Mouse (Mus musculus) layer of hippocampus, adult 9-10 months (tissue): Measurements from ENCODE around the gene Usp12.

ENCODE experiments used
- DNase-seq: peaks from one replicate; pipeline ENCODE4 v3.0.0; 2022; ENCODE audit warnings: low spot score

The Usp12 gene

GRCm38 (mm10) chr5:146798031-146798430 lies 3.2 kb upstream of the Usp12 start:
- no peak for DNase-seq

DNA sequence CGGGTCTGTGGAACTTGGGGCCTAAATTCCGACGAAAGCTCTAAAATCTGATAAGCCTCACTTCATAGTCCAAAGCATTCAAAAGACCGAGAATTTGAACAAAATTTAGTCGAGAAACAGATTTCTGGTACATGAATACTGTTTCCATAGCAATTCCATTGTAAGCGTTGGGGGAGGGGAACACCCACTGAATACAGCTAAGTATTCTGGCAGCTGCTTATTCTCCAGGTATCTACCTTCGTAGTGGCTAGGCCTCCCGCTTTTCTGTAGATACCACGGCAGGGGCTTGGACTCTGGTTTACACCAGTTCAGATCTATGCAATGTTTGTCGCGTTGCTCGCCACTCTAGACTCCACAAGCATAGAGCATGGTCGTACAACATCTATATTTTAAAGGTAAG lies 922 bp upstream of the Usp12 start:
- DNase-seq: no peak

- DNase-seq: no peak
These were observed 538 bp downstream of the Usp12 start for GRCm38 (mm10) chr5:146794084-146794852.

GRCm38 (mm10) chr5:146793630-146794083 lies 1.1 kb downstream of the Usp12 start:
- no peak for DNase-seq

DNA sequence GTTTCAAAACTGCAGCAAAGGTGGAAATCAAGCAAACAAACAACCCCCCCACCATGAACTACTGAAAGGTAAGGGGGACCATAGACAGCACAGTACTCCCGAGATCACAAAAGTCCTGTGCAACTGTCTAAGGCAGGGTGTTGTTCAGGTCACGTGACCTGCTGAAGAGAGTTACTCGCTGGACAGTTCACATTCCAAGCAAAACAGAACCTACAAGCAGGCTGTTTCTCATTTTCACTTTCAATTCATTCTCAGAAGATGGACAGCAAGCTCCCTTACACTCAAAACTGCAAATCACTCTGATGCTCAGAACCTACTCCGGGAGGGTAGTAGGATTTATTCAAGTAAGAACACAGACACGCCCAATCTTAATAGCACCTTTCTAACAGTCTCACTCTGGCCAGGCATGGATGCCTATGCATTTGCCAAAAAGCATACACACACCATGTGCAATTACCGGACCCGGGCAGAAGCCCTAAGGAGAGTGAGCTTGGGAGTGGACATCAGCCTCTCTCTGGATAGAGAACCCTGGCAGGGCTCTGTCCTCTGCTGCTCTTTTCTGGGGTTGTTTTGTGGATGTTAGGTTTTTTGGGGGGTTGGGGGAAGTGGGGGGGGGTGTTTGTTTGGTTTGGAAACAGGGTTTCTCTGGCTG lies 2.5 kb downstream of the Usp12 start:
- no peak for DNase-seq

GRCm38 (mm10) chr5:146790944-146791343 lies 3.9 kb downstream of the Usp12 start:
- no peak for DNase-seq

DNA sequence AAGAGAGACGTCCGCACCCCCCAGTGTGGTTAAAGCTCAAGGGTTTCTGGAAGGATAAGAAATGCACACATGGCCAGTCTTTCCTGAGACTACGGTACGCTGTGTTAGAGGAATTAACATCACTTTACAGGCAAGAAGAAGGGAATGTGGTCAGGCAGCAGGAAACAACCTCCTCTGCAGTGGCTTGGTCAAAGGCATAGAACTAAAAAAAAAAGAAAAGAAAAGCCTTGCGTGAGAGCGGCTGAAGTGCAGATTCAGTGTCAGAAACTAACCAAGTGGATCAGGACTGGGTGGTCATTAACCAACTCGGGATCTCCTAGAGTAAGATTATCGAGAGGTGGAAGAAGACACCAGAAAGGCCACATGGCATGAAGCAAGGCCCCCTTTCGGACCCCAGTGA lies 5.4 kb downstream of the Usp12 start:
- no peak for DNase-seq

DNA sequence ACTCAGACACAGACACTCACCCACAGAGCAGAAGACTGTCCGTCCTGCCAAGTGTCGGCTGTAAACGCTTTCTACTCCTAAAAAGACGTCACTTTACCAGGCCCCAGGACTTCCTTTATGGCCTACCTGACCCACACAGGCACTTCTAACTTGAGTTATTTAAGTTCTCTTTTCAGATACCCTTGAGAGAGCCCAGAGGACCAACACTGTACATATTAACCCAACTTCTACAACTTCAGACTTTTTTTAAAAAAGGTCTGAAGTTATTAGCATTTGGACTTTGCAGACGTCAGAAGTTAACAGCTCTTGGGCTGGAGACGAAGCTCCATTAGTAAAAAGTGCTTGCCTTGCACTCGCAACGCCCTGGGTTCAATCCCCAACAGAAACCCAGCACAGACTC lies 8.7 kb downstream of the Usp12 start:
- DNase-seq: no peak

DNA sequence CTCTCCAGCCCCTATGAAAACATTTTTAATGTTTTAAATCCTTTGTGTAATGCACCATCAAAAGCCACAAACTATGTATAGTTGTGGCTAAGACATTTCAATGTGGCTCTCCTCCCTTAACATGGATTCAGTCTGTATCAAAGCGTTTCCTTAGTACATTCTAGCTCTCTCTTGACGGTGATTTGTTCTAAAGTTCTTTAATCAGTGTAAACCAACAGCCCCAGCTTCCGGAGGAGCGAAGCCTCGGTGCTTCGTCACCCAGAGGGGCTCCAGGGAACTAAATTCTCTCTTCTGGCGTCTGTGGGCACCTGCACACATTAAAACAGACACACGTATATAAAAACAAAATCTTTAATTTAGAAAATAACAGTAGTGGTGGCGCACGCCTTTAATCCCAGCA lies 10.9 kb downstream of the Usp12 start:
- DNase-seq: no peak

DNA sequence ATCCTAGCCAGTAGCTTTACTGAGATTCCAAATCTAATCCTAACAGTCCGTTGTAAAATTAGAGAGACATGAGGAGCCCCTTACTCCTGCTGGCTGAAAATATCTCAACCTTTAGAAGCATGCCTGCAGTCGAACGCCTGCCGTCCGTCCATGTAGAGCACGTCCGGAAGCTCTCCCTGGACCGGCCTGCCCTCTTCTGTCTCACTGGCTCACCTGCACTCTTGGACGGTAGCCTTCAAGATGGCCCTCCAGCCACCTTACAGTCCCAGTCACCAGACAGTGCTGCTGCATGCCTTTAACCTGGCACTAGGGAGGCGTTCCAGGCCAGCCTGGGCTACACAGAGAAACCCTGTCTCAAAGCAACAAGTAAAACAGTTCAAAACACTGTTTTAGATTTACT lies 11.5 kb downstream of the Usp12 start:
- no peak for DNase-seq

GRCm38 (mm10) chr5:146781663-146782062 lies 13.1 kb downstream of the Usp12 start:
- no peak for DNase-seq

- no peak for DNase-seq
These were observed 14.9 kb downstream of the Usp12 start for GRCm38 (mm10) chr5:146779931-146780330.

DNA sequence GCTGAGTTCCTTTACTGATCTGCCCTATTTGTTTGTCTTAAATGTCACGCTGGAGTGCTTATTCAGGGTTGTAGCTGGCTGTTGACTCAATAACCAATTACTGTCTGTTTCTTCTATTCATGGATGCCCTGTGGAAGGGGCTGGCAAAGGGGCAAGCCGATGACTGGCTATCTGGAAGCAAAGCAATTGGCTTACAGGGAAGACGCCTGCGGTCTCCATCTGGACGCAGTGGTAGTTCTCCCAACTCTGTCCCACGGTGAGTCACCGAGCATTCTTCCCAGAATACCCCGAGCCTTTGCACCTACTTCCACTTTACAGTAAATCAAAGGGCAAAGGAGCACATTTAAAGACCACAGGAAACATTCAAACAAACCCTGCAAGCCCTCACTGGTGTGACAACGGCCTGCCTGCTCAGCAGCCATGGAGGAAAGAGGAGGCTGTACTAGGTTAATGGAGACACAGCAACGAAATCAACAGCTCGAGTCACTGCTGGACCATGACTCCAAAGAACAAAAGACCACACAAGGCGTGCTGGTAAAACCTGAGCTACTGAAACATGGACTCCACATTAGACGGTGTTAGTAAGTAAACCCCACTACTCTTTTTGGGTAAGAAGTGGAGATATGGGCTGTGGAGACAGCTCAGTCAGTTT lies 17.7 kb downstream of the Usp12 start:
- DNase-seq: no peak

GRCm38 (mm10) chr5:146771982-146772381 lies 22.8 kb downstream of the Usp12 start:
- no peak for DNase-seq

- no peak for DNase-seq
These were observed 24.6 kb downstream of the Usp12 start for GRCm38 (mm10) chr5:146770002-146770848.

DNA sequence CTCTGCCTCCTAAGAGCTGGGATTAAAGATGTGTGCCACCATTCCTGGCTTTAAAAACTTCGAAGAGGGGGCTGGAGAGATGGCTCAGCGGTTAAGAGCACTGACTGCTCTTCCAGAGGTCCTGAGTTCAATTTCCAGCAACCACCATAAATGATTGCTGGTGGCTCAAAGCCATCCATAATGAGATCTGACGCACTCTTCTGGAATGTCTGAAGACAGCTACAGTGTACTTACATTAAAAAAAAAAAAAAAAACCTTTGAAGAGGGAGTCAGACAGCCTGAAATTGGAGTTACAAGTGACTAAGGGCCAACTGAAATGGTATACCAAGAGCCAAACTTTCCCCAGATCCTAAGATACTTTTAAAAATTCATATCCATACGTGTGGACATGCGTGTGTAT lies 29.0 kb downstream of the Usp12 start:
- DNase-seq: no peak

GRCm38 (mm10) chr5:146759159-146759558 lies 35.6 kb downstream of the Usp12 start:
- no peak for DNase-seq

DNA sequence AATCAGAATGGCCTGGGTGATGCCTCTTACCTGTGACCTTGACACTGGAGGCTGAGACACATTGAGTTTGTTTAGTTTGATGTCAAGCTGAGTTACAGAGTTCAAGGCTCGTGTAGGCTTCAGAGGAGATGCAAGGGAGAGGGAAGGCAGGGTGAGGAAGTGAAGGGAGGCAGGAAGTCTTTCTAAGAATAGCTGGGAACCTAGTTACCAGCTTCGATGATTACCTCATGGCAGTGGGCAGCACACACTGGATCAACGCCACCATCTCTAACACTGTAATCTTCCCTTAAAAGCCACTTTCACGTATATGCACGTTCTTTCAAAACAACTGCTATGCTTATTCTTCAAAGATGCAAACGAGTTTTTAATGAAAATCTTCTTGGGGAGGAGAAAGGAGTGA lies 36.9 kb downstream of the Usp12 start:
- DNase-seq: no peak

GRCm38 (mm10) chr5:146757316-146757715 lies 37.5 kb downstream of the Usp12 start:
- no peak for DNase-seq

- DNase-seq: no peak
These were observed 41.6 kb downstream of the Usp12 start for GRCm38 (mm10) chr5:146753181-146753580.

DNA sequence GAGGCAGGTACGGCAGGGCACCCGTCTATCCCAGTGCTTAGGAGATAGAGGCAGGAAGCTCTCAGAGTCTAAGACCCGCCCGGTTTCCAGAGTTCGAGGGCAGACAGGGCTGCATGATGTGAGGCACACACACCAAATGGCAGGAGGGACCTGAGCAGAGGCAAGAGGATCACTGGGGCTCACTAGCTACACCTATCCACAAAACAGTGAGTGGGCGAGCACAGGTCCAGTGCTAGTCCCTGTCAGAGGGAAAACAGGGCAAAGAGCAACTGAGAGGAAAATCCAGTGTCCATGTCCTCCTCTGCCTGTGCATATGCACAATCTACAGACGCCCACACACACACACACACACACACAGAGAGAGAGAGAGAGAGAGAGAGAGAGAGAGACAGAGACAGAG lies 43.8 kb downstream of the Usp12 start:
- DNase-seq: no peak

- no peak for DNase-seq
These were observed 44.5 kb downstream of the Usp12 start for GRCm38 (mm10) chr5:146750273-146750672.
